Mouse (Mus musculus) kidney, embryonic 16.5 days (tissue): ENCODE data around the gene Fndc10. TPM values are rescaled to one million over a fixed set of nuclear protein-coding genes. Genes with fewer than 3 reads are reported as not detected.
"Not testable (repeated sequence)": the region's sequence is repeated elsewhere in the genome, so short reads cannot be mapped to it uniquely, and the experiment has no call there.

Experiments
- ATAC-seq: fragments of 200-750 bp; cut with Nextera tagmentation; 2 replicates; pipeline ENCODE4 v1.8.0; 2017; ENCODE audit warnings: moderate TSS enrichment; ENCODE audit not compliant: low FRiP score, low TSS enrichment
- H3K27ac ChIP-seq: fragments of 300-500 bp; sonication (generic); 2 replicates; pipeline ENCODE4 v1.5.1; 2014; ENCODE audit warnings: low read length
- H3K27me3 ChIP-seq: fragments of 300-500 bp; sonication (generic); 2 replicates; pipeline ENCODE4 v1.6.1; 2014; ENCODE audit warnings: low read length, control low read depth, mixed read lengths; ENCODE audit not compliant: insufficient read depth
- H3K36me3 ChIP-seq: fragments of 300-500 bp; sonication (generic); 2 replicates; pipeline ENCODE4 v1.6.1; 2014; ENCODE audit warnings: low read length, control low read depth, mixed read lengths; ENCODE audit not compliant: insufficient read depth
- H3K4me1 ChIP-seq: fragments of 300-500 bp; sonication (generic); 2 replicates; pipeline ENCODE4 v1.6.1; 2014; ENCODE audit warnings: low read length, control low read depth, mixed read lengths; ENCODE audit not compliant: insufficient read depth
- H3K4me2 ChIP-seq: fragments of 300-500 bp; sonication (generic); replicated peaks from 2 replicates; pipeline ENCODE4 v1.6.1; 2014; ENCODE audit warnings: low read depth, low read length
- H3K4me3 ChIP-seq: fragments of 300-500 bp; sonication (generic); 2 replicates; pipeline ENCODE4 v1.5.1; 2014; ENCODE audit warnings: mild to moderate bottlenecking, low read length
- H3K9ac ChIP-seq: fragments of 300-500 bp; sonication (generic); replicated peaks from 2 replicates; pipeline ENCODE4 v1.6.1; 2014; ENCODE audit warnings: low read length
- H3K9me3 ChIP-seq: fragments of 300-500 bp; sonication (generic); 2 replicates; pipeline ENCODE4 v1.6.1; 2016; ENCODE audit warnings: low read length, control low read depth
- WGBS: fragments of 180-500 bp; shearing (Covaris S2); extraction: QIAGEN DNeasy Blood & Tissue Kit; methylation state at CpG from one replicate; pipeline ENCODE4 v1.1.7; 2014; 5-methylcytosine and 5-hydroxymethylcytosine counted together
- polyA plus RNA-seq: library from polyadenylated mRNA; unstranded; fragments of >200 nt; fragmentation: Nextera tagmentation; extraction: Ambion mirVana; gene quantifications from 2 replicates; pipeline ENCODE4 v1.2.1, GENCODE M21; 2015

Gene Fndc10
- polyA plus RNA-seq = 2.5 and 2.8 TPM in 2 replicates

DNA sequence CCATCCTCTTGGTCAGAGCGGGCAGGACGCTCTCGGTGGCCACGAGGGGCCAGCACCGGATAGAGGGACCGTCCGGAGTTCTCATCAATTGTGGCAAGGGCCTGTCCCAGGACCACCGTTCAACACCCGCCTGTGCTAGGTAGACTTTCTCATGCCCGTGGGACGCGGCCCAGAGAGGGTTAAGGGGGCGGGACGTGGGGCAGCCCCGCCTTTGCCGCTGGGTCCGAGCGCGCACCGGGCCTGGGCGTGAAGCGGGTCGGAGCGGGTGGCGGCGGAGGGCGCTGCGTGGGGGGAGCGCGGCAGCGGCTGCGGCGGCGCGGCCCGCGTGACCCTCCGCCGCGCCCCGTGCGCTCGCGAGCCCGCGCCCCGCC lies at the start of gene Fndc10:
TSS of gene Fndc10 (plus strand) at position 232 of the 371 bp plus-strand sequence.
- Histone ChIP-seq H3K4me2 (peak within 1 kb of the TSS; percentile 97), H3K4me1 (peaks cover 11% of the 10 kb centered on the region), H3K27ac (no peak within 1 kb of the TSS), H3K4me3 (peak within 1 kb of the TSS; percentile 71), H3K27me3 (0 out of 2 replicates have a peak, but pooled peaks cover 2% of the 10 kb centered on the region), H3K9ac (peak within 1 kb of the TSS; percentile 82), H3K9me3 (no peaks in the 10 kb centered on the region), H3K36me3 (no peaks in the 10 kb centered on the region)
- peak; percentile 85 for ATAC-seq
- WGBS = 1% methylated on average over 33 of the region's 47 CpGs

DNA sequence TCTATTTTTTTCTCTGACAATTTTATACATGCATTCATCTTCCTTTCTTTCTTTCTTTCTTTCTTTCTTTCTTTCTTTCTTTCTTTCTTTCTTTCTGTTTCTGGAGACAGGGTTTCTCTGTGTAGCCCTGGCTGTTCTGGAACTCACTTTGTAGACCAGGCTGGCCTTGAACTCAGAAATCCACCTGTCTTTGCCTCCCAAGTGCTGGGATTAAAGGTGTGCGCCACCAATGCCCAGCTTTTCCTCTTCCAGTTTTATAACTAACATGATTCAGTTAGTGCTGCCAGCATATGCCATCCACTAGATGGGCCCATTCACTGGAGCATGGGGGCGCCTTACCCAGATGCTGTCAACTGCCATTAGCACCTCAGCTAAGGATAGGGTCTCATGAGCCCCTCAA lies 48.8 kb upstream of the Fndc10 start, which contains the start of gene Gm10563:
TSS of gene Gm10563 (minus strand) at position 101 of the 400 bp plus-strand sequence.
- peaks cover 69% of the 10 kb centered on the region for H3K36me3 ChIP-seq
- H3K9ac ChIP-seq, H3K9me3 ChIP-seq, H3K4me2 ChIP-seq, ATAC-seq, H3K4me3 ChIP-seq, H3K27me3 ChIP-seq, H3K27ac ChIP-seq, H3K4me1 ChIP-seq: not testable (repeated sequence)
- 96% methylated on average over 2 of the region's 2 CpGs for WGBS

DNA sequence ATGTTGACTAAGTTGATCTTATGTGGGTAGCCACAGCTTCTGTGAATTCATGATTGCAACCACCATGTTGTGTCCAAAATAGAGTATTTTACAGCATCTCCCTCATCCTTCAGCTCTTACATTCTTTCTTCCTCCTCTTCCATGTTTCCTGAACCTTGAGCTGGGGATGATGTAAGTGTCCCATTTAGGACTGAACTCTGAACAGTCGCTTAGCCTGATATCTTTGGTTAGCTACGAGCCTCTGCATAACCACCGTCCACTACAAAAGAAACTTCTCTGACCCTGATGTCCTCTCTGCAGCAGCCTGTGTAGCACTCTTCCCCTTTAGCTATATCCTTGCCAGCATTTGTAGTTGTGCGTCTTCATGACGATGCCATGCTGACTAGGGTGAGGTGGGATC lies 48.4 kb upstream of the Fndc10 start:
- Histone ChIP-seq H3K4me1 (no peaks in the 10 kb centered on the region), H3K9me3 (no peaks in the 10 kb centered on the region), H3K27ac (no peak overlapping the region), H3K4me2 (no peak overlapping the region), H3K4me3 (no peak overlapping the region), H3K9ac (no peak overlapping the region), H3K36me3 (peaks cover 69% of the 10 kb centered on the region), H3K27me3 (no peaks in the 10 kb centered on the region)
- WGBS = 96% methylated on average over 5 of the region's 5 CpGs
- no peak for ATAC-seq

DNA sequence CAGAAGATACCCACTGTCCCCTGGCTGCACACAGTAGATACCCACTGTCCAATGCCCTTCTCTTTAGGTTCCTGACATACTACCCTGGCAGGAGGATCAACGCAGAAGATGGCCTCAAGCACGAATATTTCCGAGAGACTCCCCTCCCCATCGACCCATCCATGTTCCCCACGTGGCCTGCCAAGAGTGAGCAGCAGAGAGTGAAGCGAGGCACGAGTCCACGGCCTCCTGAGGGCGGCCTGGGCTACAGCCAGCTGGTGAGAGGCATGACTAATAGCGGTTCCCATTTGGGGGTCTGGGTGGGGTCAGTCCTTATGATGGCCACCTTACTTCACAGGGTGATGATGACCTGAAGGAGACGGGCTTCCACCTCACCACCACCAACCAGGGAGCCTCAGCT lies 44.8 kb upstream of the Fndc10 start:
- Histone ChIP-seq H3K27ac (no peak overlapping the region), H3K36me3 (peaks cover 45% of the 10 kb centered on the region), H3K4me2 (no peak overlapping the region), H3K27me3 (peaks cover 15% of the 10 kb centered on the region), H3K4me3 (no peak overlapping the region), H3K9me3 (no peaks in the 10 kb centered on the region), H3K9ac (no peak overlapping the region), H3K4me1 (peaks cover 32% of the 10 kb centered on the region)
- WGBS = 91% methylated on average over 11 of the region's 11 CpGs
- no peak for ATAC-seq

DNA sequence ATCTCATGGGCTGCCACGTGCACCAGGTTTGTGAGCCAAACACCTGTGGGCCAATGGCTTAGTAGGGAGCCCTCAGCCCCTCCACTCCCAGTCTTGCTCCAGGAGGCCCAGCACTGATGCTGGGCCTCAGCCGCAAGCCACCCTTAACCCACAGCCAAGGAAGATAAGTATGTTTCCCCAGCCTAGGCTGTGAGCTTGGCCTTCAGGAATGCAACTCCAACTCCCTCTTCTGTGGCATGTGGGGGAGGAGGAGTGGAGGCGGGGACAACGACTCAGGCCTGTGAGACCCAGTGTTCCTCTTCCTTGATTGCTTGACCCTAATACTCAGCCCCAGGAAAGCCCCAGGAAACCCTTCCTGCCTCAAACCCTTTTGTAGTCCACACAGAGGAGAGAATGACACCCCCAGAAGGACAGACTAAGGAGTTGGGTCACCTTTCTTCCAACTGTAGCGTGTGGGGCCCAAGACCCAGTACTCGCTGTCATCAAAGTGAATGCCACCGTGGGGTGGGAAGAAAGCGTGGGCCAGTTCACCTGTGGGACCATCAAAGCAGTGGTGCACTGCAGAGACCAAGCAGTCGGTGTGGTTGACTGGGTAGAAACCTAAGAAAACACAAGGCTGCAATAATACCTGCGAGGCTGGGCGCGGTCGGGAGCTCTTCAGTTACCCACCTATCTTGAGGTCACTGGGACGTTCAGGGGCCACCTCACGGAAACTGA lies 42.4 kb upstream of the Fndc10 start:
- Histone ChIP-seq H3K27ac (peak overlapping the region; percentile 86), H3K4me1 (peaks cover 43% of the 10 kb centered on the region), H3K27me3 (peaks cover 15% of the 10 kb centered on the region), H3K9me3 (no peaks in the 10 kb centered on the region), H3K9ac (peak overlapping the region; percentile 1; the same call in 1 of the 2 replicates), H3K4me2 (peak overlapping the region; percentile 71), H3K36me3 (peaks cover 42% of the 10 kb centered on the region), H3K4me3 (peak overlapping the region; percentile 53; the same call in 1 of the 2 replicates)
- 43% methylated on average over 15 of the region's 15 CpGs for WGBS
- peak; percentile 55 for ATAC-seq

DNA sequence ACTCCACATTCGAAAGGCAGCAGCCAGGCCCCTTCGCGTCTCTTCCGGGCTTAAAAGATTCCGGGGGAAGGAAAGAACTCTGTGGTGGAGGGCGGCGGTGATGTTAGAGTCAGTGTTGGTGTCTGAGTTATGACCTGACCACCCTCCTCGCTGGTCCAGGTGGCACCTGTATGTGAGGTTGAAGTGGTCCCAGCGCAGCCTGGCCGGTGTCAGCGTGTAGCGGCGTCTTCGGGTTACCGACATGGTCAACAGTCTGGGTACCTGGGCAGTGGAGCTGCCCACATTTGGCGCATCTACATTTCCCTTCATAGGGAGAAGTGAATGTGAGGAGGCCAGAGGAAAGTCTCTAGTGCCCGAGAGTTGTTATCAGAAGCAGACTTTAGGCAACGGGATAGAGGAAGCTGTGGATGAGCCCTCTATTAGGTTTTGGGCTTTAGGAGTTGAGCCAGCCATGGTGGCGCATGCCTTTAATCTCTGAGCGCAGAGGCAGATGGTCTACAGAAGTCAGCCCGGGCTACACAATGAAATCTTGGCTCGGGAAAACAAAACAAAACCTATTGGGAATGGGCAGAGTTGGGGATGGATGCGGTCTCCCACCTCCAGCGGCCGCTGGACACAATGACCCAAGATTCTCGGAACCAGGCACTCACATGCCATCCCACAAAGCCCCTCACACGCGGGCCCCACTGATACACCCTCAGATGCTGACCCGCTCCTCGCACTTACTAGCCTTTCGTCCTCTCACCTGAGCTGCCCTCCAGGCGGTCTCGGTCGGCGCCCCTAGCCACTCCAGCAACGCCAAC lies 41.7 kb upstream of the Fndc10 start:
- peaks cover 15% of the 10 kb centered on the region for H3K27me3 ChIP-seq
- peak overlapping the region; percentile 71 for H3K4me2 ChIP-seq
- 18% methylated on average over 36 of the region's 36 CpGs for WGBS

DNA sequence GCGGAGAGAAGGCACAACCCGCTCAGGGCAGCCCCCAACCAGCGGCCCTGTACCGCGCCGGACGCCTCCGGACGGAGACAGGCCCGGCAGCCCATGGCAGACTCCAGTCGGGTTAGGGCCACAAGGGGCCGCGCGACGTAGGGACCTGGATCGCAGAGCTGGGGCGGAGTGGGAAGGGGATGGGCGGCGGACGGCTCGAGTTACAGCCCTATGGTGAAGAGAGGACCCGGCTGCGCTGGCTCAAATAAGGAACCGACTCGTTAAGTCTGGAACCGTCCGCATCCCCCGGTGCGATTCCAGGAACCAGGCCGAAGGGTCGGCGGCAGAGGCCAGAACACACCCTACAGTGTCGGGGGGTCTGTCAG lies 41.1 kb upstream of the Fndc10 start, which contains the start of gene Mmp23:
TSS of gene Mmp23 (minus strand) at position 299 of the 365 bp plus-strand sequence.
- H3K27ac ChIP-seq = peak within 1 kb of the TSS; percentile 86
- H3K36me3 ChIP-seq = peaks cover 34% of the 10 kb centered on the region
- peaks cover 43% of the 10 kb centered on the region for H3K4me1 ChIP-seq
- ATAC-seq = peak; percentile 72
- WGBS = under 1% methylated on average over 33 of the region's 33 CpGs
- peak within 1 kb of the TSS; percentile 73 for H3K9ac ChIP-seq
- H3K4me3 ChIP-seq = peak within 1 kb of the TSS; percentile 53
- H3K4me2 ChIP-seq = peak within 1 kb of the TSS; percentile 71
- no peaks in the 10 kb centered on the region for H3K9me3 ChIP-seq
- H3K27me3 ChIP-seq = peaks cover 15% of the 10 kb centered on the region

More for the DNA sequence above, 41.7 kb upstream of the Fndc10 start:
- no peaks in the 10 kb centered on the region for H3K9me3 ChIP-seq
- H3K36me3 ChIP-seq = peaks cover 40% of the 10 kb centered on the region
- ATAC-seq = no peak
- peak overlapping the region; percentile 53 for H3K4me3 ChIP-seq
- H3K4me1 ChIP-seq = peaks cover 43% of the 10 kb centered on the region
- H3K27ac ChIP-seq = peak overlapping the region; percentile 86
- peak overlapping the region; percentile 73 for H3K9ac ChIP-seq

DNA sequence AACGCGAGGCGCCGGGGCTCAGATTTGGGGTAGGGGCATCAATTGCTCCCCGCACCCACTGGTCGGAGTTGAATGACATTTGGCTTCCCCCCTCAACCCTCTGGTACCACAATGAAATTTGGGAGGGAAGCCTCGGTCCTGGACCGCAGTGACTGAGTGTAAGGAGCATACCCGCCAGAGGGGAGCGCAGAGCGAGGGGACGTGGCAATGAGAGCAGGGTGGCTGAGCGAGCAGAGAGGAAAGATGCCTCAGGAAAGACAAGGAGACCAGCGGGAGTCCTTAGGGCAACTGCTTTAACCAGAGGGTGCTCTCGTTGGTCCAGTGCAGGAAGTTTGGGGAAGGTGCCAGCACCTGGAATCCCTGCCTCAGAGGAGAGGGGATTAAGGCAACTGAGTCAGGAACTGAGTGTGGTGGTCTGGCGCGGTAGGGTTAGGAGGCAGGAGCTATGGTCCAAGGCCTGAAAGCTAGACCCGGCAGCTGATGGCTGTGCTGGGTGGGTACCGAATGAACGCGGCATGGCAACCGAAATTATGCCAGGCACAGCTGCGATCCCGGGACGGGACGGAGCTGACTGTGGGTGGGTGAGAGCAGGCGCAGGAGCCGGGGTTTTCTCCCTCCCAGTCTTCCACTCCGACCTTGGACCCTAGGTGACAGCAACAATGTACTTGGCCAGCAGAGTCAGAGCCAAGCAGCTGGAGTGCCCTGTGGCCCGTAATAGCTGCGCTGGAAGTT lies 40.5 kb upstream of the Fndc10 start:
- H3K9ac ChIP-seq = peak overlapping the region; percentile 73
- 2% methylated on average over 31 of the region's 31 CpGs for WGBS
- peak; percentile 13 for ATAC-seq
- H3K9me3 ChIP-seq = no peaks in the 10 kb centered on the region
- peak overlapping the region; percentile 71 for H3K4me2 ChIP-seq
- peak overlapping the region; percentile 86 for H3K27ac ChIP-seq
- peak overlapping the region; percentile 53 for H3K4me3 ChIP-seq
- H3K36me3 ChIP-seq = peaks cover 28% of the 10 kb centered on the region
- H3K27me3 ChIP-seq = peaks cover 15% of the 10 kb centered on the region
- peaks cover 43% of the 10 kb centered on the region for H3K4me1 ChIP-seq

DNA sequence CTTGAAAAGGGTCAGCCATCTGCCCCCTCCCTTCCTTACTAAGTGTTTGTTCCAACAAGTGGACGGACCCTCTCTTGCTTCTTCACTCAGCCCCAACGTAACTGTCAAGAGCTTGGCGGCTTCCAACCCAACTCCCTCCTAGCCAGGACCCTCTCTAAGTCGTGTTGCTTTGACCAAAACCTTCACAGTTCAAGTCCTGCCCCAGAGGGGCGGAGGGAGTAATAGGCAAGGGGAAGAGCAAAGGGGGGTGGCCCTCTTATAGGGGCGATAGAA lies 40.0 kb upstream of the Fndc10 start:
- Histone ChIP-seq H3K36me3 (peaks cover 25% of the 10 kb centered on the region), H3K4me2 (peak overlapping the region; percentile 71), H3K4me1 (peaks cover 43% of the 10 kb centered on the region), H3K27me3 (peaks cover 15% of the 10 kb centered on the region), H3K4me3 (peak overlapping the region; percentile 53), H3K9ac (peak overlapping the region; percentile 73), H3K27ac (no peak overlapping the region), H3K9me3 (no peaks in the 10 kb centered on the region)
- ATAC-seq = 0 out of 2 replicates have a peak, but pooled peaks have one; percentile 3
- WGBS = 0% methylated on average over 6 of the region's 6 CpGs
